Mouse (Mus musculus): Measurements from ENCODE around the gene Dtx3. TPM values are rescaled to one million over a fixed set of nuclear protein-coding genes. Genes with fewer than 3 reads are reported as not detected.
A peak's percentile ranks its signal among the peaks of the same experiment; 100 is the strongest.

Gene Dtx3
- total and polyA plus RNA-seq, 2 experiments from 2014 or later: 30.0 to 64.1 TPM

- peak; percentile 31; the same call in 1 of the 2 replicates for TF ChIP-seq CTCF (IDR thresholded peaks at IDR 0.05; ENCODE audit: low read depth)
- no peak for TF ChIP-seq EP300 (IDR thresholded peaks at IDR 0.05; ENCODE audit: low read depth)
- Histone ChIP-seq H3K27me3 (ENCODE audit: control insufficient read depth, insufficient read depth, low read length) (peaks cover 85% of the 10 kb centered on the region), H3K27ac (ENCODE audit: low read depth) (no peak overlapping the region), H3K4me2 (ENCODE audit: low read depth, low read length) (peak overlapping the region; percentile 48), H3K4me1 (ENCODE audit: control insufficient read depth, insufficient read depth) (peaks cover 6% of the 10 kb centered on the region), H3K9ac (replicated peaks; ENCODE audit: low read depth, low read length) (no peak overlapping the region), H3K36me3 (replicated peaks; ENCODE audit: control insufficient read depth, insufficient read depth, low read length) (no peaks in the 10 kb centered on the region), H3K4me3 (ENCODE audit: low read depth, low read length) (peak overlapping the region; percentile 25), H3K9me3 (replicated peaks; ENCODE audit: control insufficient read depth, low read length) (no peaks in the 10 kb centered on the region)
- DNase-seq (ENCODE audit: low spot score) (no peak), ATAC-seq (ENCODE audit: insufficient read depth, low read depth) (no peak)
- WGBS: 4% methylated on average over 22 of the region's 22 CpGs
Observed at GRCm38 (mm10) chr10:127170002-127170401, 25.5 kb downstream of the Dtx3 start.

- no peak overlapping the region for H3K4me2 ChIP-seq (ENCODE audit: low read depth, low read length)
- no peak overlapping the region for H3K9ac ChIP-seq (replicated peaks; ENCODE audit: low read depth, low read length)
- ATAC-seq (ENCODE audit: insufficient read depth, low read depth): no peak
- H3K36me3 ChIP-seq (replicated peaks; ENCODE audit: control insufficient read depth, insufficient read depth, low read length): no peaks in the 10 kb centered on the region
- peaks cover 6% of the 10 kb centered on the region for H3K4me1 ChIP-seq (ENCODE audit: control insufficient read depth, insufficient read depth)
- TF ChIP-seq CTCF (IDR thresholded peaks at IDR 0.05; ENCODE audit: low read depth): no peak
- DNase-seq (ENCODE audit: low spot score): no peak
- peaks cover 89% of the 10 kb centered on the region for H3K27me3 ChIP-seq (ENCODE audit: control insufficient read depth, insufficient read depth, low read length)
- H3K4me3 ChIP-seq (ENCODE audit: low read depth, low read length): no peak overlapping the region
- WGBS: 27% methylated on average over 10 of the region's 10 CpGs
- H3K27ac ChIP-seq (ENCODE audit: low read depth): no peak overlapping the region
- no peaks in the 10 kb centered on the region for H3K9me3 ChIP-seq (replicated peaks; ENCODE audit: control insufficient read depth, low read length)
Observed at GRCm38 (mm10) chr10:127167614-127168192, 27.8 kb downstream of the Dtx3 start.

- H3K4me3 ChIP-seq (ENCODE audit: low read depth, low read length): peak overlapping the region; percentile 50; the same call in 1 of the 2 replicates
- H3K9me3 ChIP-seq (replicated peaks; ENCODE audit: control insufficient read depth, low read length): no peaks in the 10 kb centered on the region
- peaks cover 86% of the 10 kb centered on the region for H3K27me3 ChIP-seq (ENCODE audit: control insufficient read depth, insufficient read depth, low read length)
- H3K27ac ChIP-seq (ENCODE audit: low read depth): no peak overlapping the region
- ATAC-seq (ENCODE audit: insufficient read depth, low read depth) (no peak), DNase-seq (ENCODE audit: low spot score) (no peak)
- TF ChIP-seq EP300 (IDR thresholded peaks at IDR 0.05; ENCODE audit: low read depth) (no peak), CTCF (IDR thresholded peaks at IDR 0.05; ENCODE audit: low read depth) (no peak)
- H3K4me1 ChIP-seq (ENCODE audit: control insufficient read depth, insufficient read depth): peaks cover 6% of the 10 kb centered on the region
- H3K4me2 ChIP-seq (ENCODE audit: low read depth, low read length): peak overlapping the region; percentile 92; the same call in 1 of the 2 replicates
- H3K9ac ChIP-seq (replicated peaks; ENCODE audit: low read depth, low read length): no peak overlapping the region
- WGBS: 31% methylated on average over 15 of the region's 15 CpGs
- no peaks in the 10 kb centered on the region for H3K36me3 ChIP-seq (replicated peaks; ENCODE audit: control insufficient read depth, insufficient read depth, low read length)
Observed at GRCm38 (mm10) chr10:127166771-127167613, 28.5 kb downstream of the Dtx3 start.

GRCm38 (mm10) chr10:127166404-127166715 lies 29.2 kb downstream of the Dtx3 start:
- H3K4me1 ChIP-seq (ENCODE audit: control insufficient read depth, insufficient read depth): peaks cover 6% of the 10 kb centered on the region
- ATAC-seq (ENCODE audit: insufficient read depth, low read depth): no peak

GRCm38 (mm10) chr10:127165654-127166403 lies 29.7 kb downstream of the Dtx3 start:
- Histone ChIP-seq H3K27ac (ENCODE audit: low read depth) (no peak overlapping the region), H3K4me2 (ENCODE audit: low read depth, low read length) (peak overlapping the region; percentile 92), H3K4me1 (ENCODE audit: control insufficient read depth, insufficient read depth) (peaks cover 6% of the 10 kb centered on the region), H3K36me3 (replicated peaks; ENCODE audit: control insufficient read depth, insufficient read depth, low read length) (no peaks in the 10 kb centered on the region), H3K9me3 (replicated peaks; ENCODE audit: control insufficient read depth, low read length) (no peaks in the 10 kb centered on the region), H3K4me3 (ENCODE audit: low read depth, low read length) (peak overlapping the region; percentile 50), H3K9ac (replicated peaks; ENCODE audit: low read depth, low read length) (peak overlapping the region; percentile 43; the same call in 1 of the 2 replicates), H3K27me3 (ENCODE audit: control insufficient read depth, insufficient read depth, low read length) (peaks cover 78% of the 10 kb centered on the region)
- DNase-seq (ENCODE audit: low spot score) (no peak), ATAC-seq (ENCODE audit: insufficient read depth, low read depth) (peak; percentile 24; the same call in 1 of the 2 replicates)
- WGBS: under 1% methylated on average over 53 of the region's 56 CpGs
- no peak for TF ChIP-seq EP300 (IDR thresholded peaks at IDR 0.05; ENCODE audit: low read depth)
- no peak for TF ChIP-seq CTCF (IDR thresholded peaks at IDR 0.05; ENCODE audit: low read depth)

More at GRCm38 (mm10) chr10:127166404-127166715, 29.2 kb downstream of the Dtx3 start:
- Histone ChIP-seq H3K4me2 (ENCODE audit: low read depth, low read length) (peak overlapping the region; percentile 92), H3K27ac (ENCODE audit: low read depth) (no peak overlapping the region), H3K27me3 (ENCODE audit: control insufficient read depth, insufficient read depth, low read length) (peaks cover 80% of the 10 kb centered on the region), H3K4me3 (ENCODE audit: low read depth, low read length) (peak overlapping the region; percentile 50), H3K9ac (replicated peaks; ENCODE audit: low read depth, low read length) (no peak overlapping the region), H3K36me3 (replicated peaks; ENCODE audit: control insufficient read depth, insufficient read depth, low read length) (no peaks in the 10 kb centered on the region), H3K9me3 (replicated peaks; ENCODE audit: control insufficient read depth, low read length) (no peaks in the 10 kb centered on the region)
- no peak for DNase-seq (ENCODE audit: low spot score)
- WGBS: 6% methylated on average over 11 of the region's 11 CpGs
- TF ChIP-seq CTCF (IDR thresholded peaks at IDR 0.05; ENCODE audit: low read depth) (no peak), EP300 (IDR thresholded peaks at IDR 0.05; ENCODE audit: low read depth) (no peak)

Measured in heart, postnatal 0 days (tissue).